Mouse (Mus musculus) heart, postnatal 10 days (tissue): ENCODE measurements around the gene Lad1. TPM values are rescaled to one million over a fixed set of nuclear protein-coding genes. Genes with fewer than 3 reads are reported as not detected.
A peak's percentile ranks its signal among the peaks of the same experiment; 100 is the strongest.

ENCODE experiments used
- DNase-seq, 2 experiments: peaks; one replicate each; pipeline ENCODE4 v3.0.0; 2021
- intact Hi-C: fragments of 180-260 bp; cut with DNase I; formaldehyde crosslinking; loops from one replicate; pipeline ENCODE4 v1.15.1; 2025
- total RNA-seq, 2 experiments: library from RNA; stranded (reverse); gene quantifications; 2 replicates each; pipeline ENCODE4 v1.2.3; 2021

Lad1 gene
- total RNA-seq, 2 experiments from 2014 or later: 9.4 to 10.8 TPM

DNA sequence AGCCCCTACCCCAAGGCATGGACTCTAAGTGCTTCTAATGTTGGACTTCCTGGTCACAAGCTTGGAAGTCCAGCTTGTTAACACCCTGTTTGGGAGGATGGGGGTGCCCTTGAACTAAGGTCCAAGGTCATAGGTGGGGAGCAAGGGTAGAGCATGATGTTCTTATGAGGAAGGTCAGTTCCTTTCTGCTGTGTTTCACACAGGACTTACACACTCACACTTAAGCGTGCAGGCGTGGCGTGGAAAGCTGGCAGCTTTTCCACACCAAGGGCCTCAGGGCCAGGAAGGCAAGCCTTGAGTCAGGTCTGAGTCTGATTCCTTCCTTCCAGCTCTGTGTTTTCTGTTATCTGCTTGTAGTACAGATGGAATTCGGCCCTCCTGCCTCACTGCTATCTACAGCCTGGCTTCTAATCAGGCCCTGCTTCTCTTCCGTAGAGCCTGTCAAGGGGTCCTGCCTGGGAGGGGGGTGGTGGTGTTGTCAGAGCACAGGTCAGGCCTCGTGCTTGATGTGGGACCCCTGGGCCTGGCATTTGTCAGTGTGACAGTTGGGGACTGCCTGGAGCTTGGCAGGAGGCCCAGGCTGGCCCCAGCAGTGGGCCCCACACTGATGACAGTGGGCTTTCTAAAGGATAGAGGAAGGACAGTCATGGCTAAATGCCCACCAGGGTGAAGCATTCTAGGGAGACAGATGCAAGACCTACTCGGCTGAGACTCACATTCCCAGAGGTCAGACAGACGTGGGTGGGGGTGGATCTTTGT, 18.0 kb upstream of the Lad1 start:
- DNase-seq: peak; percentile 67 to 74
- intact Hi-C loops: no loop called here

DNA sequence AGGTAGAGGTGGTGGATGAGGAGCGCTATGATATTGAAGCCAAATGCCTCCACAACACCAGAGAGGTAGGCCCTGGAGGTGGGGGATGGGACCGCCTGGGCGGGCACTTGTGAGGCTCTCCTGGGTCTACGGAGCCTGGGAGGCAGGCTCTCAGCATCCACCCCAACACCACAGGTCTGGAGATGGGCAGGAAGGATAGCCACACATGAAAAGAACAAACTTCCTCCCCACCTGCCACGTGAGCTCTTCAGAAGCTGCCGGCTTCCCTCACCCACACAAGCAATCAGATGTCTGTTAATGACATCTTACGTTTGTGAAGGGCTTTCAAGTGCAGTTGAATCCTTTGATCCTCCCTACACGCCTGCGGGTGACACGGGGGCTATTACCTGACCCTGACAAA, 10.9 kb upstream of the Lad1 start:
- DNase-seq: no peak
- intact Hi-C loops: no loop called here

DNA sequence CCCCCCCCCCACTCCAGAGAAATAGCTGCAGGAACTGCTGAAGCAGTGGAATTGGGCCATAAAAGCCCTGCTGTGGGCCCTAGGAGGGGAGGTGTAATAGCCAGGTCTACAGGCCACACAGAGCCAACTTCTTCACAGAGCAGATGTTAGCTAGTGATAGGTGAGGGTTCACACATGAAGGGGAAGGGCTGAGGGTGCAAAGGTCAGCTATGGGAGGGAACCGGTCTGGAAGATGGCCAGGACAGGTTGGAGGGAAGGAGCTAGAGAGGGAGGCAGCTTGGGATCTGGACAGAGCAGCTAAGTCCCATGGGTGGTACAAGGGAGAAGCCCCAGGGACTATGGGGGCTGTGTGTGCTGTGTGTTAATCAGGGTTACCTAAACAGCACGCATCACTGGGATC, 8.2 kb upstream of the Lad1 start:
- DNase-seq: no peak
- intact Hi-C loops: loop anchor here (2.0 to 5.0 kb wide), 2 partner anchors 19 to 132 kb away; no protein-coding TSS in a partner anchor

DNA sequence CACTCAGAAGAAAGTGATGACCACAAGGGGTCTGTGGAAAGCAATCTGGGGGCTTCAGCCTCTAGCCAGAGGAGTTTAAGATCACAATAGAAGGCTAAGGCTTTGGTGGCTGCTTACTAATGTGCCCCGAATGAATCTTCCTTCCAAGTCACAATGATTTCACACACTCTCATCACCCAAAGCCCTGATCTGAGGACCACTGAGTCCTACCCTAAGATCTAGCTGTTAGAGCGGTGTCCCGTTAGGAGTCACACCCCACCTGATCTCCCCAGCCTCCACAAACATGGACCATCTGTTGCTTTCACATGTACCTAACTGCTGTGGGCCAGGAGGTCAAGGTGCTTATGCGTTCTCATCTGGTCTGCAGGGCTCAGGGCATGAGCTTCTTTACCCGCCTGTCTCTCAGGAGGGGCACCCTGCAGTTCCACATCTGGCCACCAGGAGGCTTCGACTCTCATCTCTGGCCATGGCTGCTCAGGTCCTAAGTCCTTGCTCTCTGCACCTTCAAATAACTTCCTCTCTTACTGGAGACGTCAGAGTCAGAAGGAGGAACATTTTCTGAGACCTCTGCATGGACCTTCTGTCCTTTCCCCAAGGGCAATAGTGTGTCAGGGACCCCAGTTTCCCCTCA, 7.3 kb upstream of the Lad1 start:
- DNase-seq: peak; percentile 91 to 93
- intact Hi-C loops: loop anchor here (2.0 to 5.0 kb wide), 2 partner anchors 18 to 131 kb away; no protein-coding TSS in a partner anchor

DNA sequence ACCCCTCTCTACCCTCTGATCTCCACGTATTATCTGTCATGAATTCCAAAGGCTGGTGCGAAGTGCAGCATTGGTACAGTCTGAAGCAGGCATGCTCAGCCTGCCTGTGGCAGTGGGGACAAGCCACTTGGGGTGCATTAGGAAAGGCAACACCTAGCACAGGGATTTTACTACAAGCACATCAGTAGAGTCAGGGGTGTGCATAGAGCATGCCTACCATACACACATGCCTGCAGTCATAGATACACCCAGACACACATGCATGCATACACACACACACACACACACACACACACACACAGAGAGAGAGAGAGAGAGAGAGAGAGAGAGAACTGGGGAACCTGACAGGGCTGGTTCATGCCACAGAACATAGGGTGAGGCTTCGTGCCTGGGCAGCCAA, 6.2 kb upstream of the Lad1 start:
- intact Hi-C loops: loop anchor here (5.0 kb wide), 1 partner anchor 130 kb away; no protein-coding TSS in a partner anchor
- no peak for DNase-seq

DNA sequence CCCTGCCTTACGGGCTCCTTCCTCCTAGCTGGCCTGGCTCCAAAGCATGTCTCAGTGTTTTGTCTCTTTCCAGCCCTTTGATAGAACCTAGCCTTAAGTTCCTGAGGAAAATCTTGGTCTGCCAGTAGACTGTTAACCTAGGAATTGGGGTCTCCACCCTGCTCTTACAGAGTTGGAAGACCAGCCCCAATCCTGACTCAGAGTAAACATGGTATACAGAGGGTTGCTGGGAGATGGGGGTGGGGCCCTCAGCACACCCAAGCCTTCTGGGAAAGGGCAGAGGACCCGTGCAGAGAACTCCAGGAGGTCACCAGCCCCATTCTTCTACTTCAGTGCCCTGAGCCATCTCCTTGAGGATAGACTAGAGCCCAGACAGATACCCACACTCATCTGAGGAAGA, 5.8 kb upstream of the Lad1 start:
- no peak for DNase-seq
- intact Hi-C loops: loop anchor here (5.0 kb wide), 1 partner anchor 130 kb away; no protein-coding TSS in a partner anchor

DNA sequence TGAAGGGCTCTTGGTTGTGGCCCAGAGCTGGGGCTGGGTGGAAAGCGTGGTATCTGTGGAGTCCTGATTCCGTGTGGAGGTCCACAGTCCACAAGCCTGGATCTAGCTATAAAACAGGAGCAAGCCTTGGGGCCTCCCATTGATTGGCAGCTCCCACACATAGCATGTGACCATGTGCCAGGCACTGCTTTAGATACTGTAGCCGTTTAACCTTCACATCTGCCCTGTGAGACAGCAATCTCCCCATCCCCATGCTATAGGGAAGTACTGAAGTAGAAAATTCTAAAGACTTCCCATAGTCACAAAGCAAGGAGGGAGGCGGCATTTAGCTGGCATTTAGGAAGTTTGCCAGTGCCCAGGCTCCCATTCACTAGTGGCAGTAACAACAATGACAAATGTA, 5.3 kb upstream of the Lad1 start:
- intact Hi-C loops: loop anchor here (5.0 kb wide), 1 partner anchor 129 kb away; no protein-coding TSS in a partner anchor

DNA sequence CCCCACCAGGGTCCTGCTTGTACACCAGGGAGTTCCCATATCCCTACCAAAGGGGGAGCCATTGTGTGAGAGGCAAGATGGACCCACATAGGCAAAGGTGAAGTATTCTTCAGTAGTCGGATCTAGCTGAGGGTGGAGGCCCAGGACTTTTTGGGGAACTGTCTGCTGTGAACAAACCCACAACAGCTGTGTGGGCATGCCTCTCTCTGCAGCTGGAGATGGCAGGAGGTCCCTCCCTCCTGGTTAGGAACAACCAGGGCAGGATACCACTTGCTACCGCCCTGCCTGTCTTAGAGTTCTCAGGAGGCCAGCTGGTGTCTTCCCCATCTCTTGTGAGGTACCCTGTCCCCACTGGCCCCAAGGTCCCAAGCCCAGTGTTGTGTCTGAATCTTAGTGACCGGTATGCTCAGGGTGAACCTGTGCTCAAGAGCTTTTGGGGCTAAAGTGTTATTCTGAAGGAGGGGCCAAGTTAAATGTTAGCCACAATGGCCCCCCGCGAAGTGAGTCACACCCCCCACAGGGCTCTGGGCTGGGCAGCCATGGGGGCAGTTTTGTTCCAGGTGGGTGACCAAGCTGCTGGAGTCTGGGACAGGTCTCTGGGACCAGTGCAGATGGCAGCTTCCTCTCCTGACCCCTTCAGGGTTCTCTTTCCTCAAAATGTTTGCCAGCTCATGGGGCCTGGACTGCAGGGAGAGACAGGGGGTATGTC, 4.6 kb upstream of the Lad1 start:
- no peak for DNase-seq
- intact Hi-C loops: loop anchor here (5.0 kb wide), 1 partner anchor 128 kb away; no protein-coding TSS in a partner anchor

More for the DNA sequence above, 5.3 kb upstream of the Lad1 start:
- DNase-seq: no peak

DNA sequence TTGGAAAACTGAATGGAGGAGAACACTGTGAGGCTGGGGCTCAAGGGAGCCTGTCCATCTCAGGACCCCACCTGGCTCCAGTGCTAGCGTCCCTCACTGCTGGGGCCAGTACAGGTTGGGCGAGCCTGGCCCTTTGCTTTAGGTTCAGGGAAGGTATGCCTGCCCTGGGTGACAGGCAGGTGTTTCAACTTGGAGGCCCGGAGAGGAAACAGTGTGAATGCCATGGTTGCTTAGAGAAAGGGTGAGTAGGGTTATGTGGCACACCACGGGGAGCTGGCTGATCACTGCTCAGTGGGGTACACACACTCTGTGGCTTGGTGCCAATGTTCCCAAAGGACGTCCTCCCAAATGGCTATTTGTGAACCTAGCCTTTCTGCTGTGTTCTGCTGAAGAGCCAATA, 3.9 kb upstream of the Lad1 start:
- no peak for DNase-seq
- intact Hi-C loops: loop anchor here (5.0 kb wide), 1 partner anchor 128 kb away; no protein-coding TSS in a partner anchor

DNA sequence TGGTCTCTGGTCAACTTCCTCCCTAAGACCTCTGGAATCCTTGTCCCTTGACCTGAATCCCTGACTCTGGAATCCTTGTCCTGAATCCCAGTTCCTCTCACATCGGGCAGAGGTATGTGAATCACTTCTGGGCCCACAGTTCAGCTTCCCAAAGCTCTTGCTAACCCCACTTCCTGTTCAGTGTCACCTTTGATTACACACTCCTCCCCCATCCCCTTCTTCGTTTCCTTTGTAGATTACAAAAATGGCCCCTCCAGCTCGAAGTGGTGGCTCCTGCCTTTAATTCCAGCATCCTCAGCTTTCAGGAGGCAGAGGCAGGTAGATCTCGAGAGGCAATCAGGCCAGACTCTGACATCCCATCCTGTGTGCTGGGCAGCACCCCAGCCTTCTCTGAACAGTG, 803 bp upstream of the Lad1 start:
- intact Hi-C loops: no loop called here
- DNase-seq: no peak

DNA sequence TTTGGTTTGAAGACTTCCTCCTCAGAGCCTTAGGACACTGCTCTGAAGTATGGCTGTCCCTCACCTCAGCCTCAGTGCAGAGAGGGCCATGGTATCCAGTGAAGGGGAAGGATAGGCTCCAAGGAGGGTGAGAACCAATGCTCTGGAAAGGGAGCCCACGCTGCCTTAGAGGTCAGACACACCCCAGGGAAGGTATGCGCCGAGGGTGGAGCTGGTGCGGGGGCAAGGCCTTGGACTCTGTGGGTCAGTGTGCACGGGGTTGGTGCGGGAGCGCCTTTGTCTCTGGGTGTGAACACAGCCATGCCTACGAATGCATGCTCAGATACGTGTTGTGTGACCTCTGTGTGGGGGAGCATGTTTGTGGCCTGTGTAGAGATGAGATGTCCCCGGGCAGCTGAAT, 1.7 kb downstream of the Lad1 start:
- intact Hi-C loops: no loop called here
- DNase-seq: no peak

DNA sequence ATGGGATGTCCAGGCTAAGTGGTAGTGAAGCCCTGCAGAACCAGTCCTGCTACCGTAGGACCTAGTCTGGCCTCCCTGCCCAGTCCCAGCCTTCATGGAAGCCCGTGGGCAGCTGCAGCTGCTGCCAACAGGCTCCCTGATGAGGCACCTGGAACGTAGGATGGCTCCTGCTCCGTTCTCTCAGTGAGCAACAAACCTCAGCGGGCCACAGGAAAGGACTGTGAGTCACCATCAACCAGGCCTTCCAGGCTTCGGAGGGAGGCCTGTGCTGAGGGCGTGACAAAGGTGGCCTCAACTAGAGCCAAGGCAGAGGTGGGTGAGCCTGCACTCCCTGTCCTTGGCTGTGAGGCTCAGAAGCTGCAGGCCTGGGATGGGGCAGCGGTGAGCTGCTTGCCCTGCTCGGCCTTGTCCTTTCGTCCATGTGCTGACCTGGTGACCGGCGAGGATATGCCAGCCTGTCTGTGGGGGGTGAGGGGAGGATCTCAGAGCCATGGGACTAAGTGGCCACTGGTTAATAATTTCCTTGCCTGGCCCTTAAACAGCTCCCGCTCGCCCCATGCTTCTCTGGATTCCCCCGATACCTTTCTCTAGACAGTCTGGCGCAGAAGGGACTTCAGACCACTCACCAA, 2.5 kb downstream of the Lad1 start:
- no peak for DNase-seq
- intact Hi-C loops: no loop called here

DNA sequence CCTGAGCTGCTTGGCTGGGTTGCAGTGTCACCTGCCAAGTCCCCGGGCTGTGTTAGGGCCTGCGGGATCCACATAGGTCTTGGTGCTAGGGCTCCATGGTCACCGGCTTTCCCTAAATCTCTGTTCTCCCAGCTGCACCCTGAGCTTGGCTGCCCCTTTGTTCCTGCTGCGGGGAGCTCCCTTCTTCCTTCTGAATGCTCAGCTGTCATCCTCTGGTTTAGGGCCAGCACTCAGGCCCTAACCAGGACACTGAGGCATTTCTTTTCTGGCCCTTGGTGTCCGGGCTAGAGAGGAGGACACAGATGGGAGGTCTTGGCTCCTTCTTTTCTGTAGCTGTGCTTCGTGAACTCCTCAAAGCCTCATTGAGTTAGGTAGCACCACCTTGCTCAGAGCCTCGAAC, 3.4 kb downstream of the Lad1 start:
- DNase-seq: no peak

DNA sequence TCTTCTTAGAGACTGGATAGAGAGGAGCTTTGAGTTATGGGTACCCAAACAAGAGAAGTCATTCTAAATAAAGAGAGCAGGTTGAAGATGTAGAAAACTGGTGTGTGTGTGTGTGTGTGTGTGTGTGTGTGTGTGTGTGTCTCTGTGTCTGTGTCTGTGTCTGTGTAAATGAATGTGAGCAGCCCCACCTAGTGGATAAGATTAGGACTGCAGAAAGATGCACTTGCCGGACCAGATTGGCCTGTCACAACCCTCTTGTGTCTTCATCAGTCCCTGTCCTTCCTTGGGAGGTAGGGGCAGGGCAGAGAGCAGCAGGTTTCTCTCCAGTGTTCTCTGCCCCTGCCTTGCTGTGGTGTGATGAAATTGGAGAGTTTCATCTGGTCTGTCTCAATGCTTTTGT, 10.5 kb downstream of the Lad1 start:
- peak; percentile 50 to 74 for DNase-seq
- intact Hi-C loops: loop anchor here (2.0 to 5.0 kb wide), 3 partner anchors 18 to 112 kb away; no protein-coding TSS in a partner anchor

More for the DNA sequence above, 3.4 kb downstream of the Lad1 start:
- intact Hi-C loops: no loop called here

DNA sequence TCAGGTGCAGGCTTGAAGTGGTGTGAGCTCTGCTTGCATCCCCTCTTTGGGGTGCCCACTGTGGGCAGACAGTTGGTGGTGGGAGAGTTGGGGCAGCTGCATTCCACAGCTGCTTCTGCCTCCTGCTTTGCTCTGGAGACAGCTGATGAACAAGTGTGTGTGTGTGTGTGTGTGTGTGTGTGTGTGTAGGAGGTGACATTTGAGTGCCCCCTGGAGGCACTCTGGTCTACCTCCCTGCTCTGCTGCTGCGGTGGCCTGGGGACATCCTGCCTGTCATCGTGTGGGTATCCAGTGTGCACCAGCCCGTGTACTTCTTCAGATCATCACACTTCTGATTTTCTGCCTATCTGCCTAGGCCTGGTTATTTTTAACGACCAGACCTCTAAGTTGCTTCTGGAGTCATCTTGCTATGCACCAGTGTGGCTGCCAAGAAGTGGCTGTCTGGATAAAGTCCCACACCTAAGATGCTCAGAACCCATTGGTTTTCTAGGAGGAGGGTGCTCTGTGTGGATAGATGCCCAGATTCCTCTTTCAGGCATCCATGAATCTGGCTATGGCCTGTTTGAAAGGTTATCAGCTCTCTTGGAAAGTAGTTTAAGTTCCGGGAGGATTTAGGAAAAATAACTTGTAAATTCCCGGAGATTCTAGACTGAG, 15.9 kb downstream of the Lad1 start:
- intact Hi-C loops: no loop called here
- peak; percentile 43 to 58 for DNase-seq

DNA sequence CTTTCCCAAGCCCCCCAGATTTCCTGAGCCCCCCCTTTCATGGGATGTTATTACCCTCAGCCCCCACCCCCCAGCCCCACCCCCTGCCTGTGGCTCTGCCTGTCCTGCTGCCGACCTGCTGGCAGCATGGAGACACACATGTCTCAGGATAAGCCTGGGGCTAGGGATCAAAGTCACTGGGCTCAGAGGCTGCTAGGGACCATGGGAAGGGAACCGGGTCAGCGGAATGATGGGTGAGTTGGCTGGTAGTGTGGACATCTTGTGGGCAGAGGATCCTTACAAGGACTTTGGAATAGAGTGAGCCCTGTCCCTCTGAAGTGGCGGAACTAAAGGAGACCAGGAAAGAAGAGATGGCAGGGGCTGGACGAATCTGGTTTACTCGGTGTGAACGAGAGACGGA, 16.6 kb downstream of the Lad1 start:
- intact Hi-C loops: no loop called here
- no peak for DNase-seq

DNA sequence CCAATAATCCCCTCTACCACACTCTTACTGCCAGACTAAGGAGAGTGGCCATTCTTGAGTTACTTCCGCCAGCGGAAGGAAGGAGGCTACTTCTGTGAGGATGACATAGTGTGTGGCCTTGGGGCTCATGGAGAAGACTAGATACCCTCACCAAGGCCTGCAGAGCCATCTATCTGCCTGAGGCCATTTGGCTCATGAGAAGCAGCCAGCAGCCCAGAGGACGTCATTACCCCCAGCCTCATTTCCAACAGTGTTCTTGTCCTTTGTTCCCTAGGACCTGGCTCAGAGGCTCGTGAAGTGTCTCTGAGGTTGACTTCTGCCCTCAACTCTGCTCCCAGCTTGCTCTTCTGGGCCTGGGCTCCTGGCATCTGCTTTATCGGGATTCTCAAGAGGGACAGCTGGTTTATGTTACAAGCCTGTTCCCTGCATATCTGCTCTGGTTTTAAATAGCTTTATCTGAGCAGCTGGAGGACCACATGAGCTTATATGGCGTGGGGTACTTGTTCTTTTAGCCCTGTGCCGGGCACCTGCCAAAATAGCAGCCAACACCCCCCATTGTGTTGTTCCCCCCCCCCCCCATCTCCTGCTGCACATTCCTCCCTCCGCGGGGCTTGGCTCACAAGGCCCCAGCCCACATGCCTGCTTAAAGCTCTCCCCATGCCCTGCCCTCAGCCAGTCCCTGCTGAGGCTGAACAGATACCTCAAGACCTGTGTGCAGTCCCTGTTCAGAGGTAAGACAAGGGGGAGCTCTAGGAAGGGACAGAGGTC, 17.5 kb downstream of the Lad1 start, which contains the start of gene Tnnt2:
Gene Tnnt2, plus strand, starts transcription at position 639 of the 768 bp plus-strand sequence.
- DNase-seq: peak; percentile 82 to 83
- intact Hi-C loops: no loop called here

DNA sequence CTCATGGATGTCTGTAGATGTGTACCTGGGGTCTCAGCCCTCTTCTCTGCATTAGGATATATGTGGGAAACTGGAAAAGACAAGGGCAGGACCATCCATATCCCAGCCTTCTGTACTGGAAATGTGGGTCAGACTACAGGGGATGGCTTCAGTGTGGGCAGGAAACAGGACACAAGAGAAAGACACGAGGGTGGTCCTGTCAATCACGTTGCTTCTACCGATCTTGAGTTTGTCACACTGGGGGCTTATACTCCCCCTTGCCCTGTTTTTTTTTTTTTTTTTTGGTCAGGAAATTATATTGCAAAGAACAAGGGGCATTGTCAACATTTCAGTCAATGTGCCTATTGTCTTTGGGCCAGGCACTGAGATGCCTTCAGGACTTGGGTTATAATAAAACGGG, 20.2 kb downstream of the Lad1 start:
- intact Hi-C loops: no loop called here
- peak; percentile 9 to 32 for DNase-seq

DNA sequence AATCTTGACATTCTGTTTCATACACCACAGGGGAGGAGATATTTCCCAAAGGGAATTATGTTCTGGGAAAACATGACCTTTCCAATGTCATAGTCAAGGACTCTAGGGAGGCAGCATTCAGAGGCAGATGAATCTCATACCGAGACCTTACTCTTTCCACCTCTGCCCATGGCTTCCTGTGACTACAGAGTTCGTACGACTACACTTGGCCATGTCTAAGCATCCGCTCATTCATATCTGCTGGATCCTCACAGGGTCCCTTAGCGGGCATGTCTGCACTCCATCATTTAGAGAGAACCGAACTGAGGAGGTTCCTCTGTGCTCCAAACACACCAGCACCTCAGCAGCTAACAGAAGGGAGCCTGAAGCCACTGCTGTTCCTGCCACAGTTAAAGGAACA, 20.7 kb downstream of the Lad1 start:
- peak in 1 of 2 experiments; percentile 27 for DNase-seq
- intact Hi-C loops: no loop called here
